In the genomic region with DNA sequence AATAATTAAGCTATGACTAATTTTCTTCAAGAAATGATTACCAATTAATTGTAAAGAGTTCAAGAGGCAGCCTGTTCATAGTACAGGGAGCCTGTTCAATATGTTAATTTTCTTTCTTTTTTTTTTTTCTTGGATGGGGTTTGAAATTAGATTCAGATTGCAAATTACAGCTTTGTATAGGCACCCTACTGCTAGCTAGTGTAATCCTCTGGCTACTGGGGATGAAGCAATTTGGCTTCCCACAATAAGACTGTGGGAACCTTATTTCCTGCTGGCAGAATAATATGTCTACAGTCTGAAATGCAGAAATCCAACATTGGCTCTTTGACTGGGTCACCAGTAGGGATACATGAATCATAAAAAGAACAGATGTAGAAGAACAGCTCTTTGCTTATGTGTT, we compare ENCODE assay signal across 21 mouse cellular contexts.
DNase-seq lines count a peak whose midpoint lies in the region; ATAC-seq and TF ChIP-seq lines count a peak whose summit lies in the region.
"Had no signal": no experiment of that assay in that cellular context is flagged by ENCODE, and none has a peak within 500 bp of the region (broad histone marks: within the 10 kb centered on the region; RNA-seq: fewer than 3 reads in every experiment).

No protein-coding gene starts in this region.

- H3K4me2 ChIP-seq in forebrain, postnatal 0 days (ENCODE audit: low read depth) = no peak overlapping the region
- no peak overlapping the region for H3K4me2 ChIP-seq in midbrain, embryonic 14.5 days (ENCODE audit: low read length)
- H3K4me2 ChIP-seq in stomach, postnatal 0 days (replicated peaks; ENCODE audit: low read depth) = no peak overlapping the region
- H3K4me2 ChIP-seq: embryonic facial prominence, embryonic 12.5 days; heart, embryonic 15.5 days; limb, embryonic 15.5 days had no signal

- H3K36me3 ChIP-seq in forebrain, postnatal 0 days (ENCODE audit: insufficient read depth) = no peaks in the 10 kb centered on the region
- no peaks in the 10 kb centered on the region for H3K36me3 ChIP-seq in midbrain, embryonic 14.5 days (ENCODE audit: control insufficient read depth, insufficient read depth, low read length)
- H3K36me3 ChIP-seq in stomach, postnatal 0 days (ENCODE audit: control insufficient read depth, insufficient read depth, low read length) = no peaks in the 10 kb centered on the region
- H3K36me3 ChIP-seq: embryonic facial prominence, embryonic 12.5 days; G1E; heart, embryonic 15.5 days; limb, embryonic 15.5 days had no signal

- no peaks in the 10 kb centered on the region for H3K4me1 ChIP-seq in forebrain, postnatal 0 days (ENCODE audit: insufficient read depth)
- no peaks in the 10 kb centered on the region for H3K4me1 ChIP-seq in midbrain, embryonic 14.5 days (ENCODE audit: control insufficient read depth, insufficient read depth, low read length)
- no peaks in the 10 kb centered on the region for H3K4me1 ChIP-seq in stomach, postnatal 0 days (replicated peaks; ENCODE audit: control insufficient read depth, insufficient read depth)
- H3K4me1 ChIP-seq: embryonic facial prominence, embryonic 12.5 days; heart, embryonic 15.5 days; limb, embryonic 15.5 days had no signal

- ATAC-seq in forebrain, postnatal 0 days = peak; percentile 55; the same call in 1 of the 2 replicates
- no peak; the same call in 1 of the 2 replicates for ATAC-seq in midbrain, embryonic 14.5 days (ENCODE audit: low FRiP score, low TSS enrichment)
- no peak for ATAC-seq in stomach, postnatal 0 days (ENCODE audit: low FRiP score, low TSS enrichment)

- H3K9ac ChIP-seq in forebrain, postnatal 0 days = no peak overlapping the region
- no peak overlapping the region for H3K9ac ChIP-seq in midbrain, embryonic 14.5 days (replicated peaks; ENCODE audit: low read length)
- no peak overlapping the region for H3K9ac ChIP-seq in stomach, postnatal 0 days (ENCODE audit: low read length)
- H3K9ac ChIP-seq: embryonic facial prominence, embryonic 12.5 days; heart, embryonic 15.5 days; limb, embryonic 15.5 days had no signal

- H3K9me3 ChIP-seq in forebrain, postnatal 0 days (ENCODE audit: low read length) = no peaks in the 10 kb centered on the region
- no peaks in the 10 kb centered on the region for H3K9me3 ChIP-seq in midbrain, embryonic 14.5 days (ENCODE audit: control insufficient read depth, low read length)
- H3K9me3 ChIP-seq in stomach, postnatal 0 days (ENCODE audit: control insufficient read depth, low read length) = no peaks in the 10 kb centered on the region
- H3K9me3 ChIP-seq: embryonic facial prominence, embryonic 12.5 days; G1E; heart, embryonic 15.5 days; limb, embryonic 15.5 days had no signal

- H3K4me3 ChIP-seq in forebrain, postnatal 0 days (ENCODE audit: low read depth, low read length) = no peak overlapping the region
- H3K4me3 ChIP-seq in midbrain, embryonic 14.5 days (replicated peaks; ENCODE audit: low read depth, low read length) = no peak overlapping the region
- no peak overlapping the region for H3K4me3 ChIP-seq in stomach, postnatal 0 days (ENCODE audit: low read depth, low read length)
- H3K4me3 ChIP-seq: embryonic facial prominence, embryonic 12.5 days; erythroblast, embryonic 14.5 days; heart, embryonic 15.5 days; limb, embryonic 15.5 days had no signal

- H3K27ac ChIP-seq in forebrain, postnatal 0 days (ENCODE audit: low read depth, low read length) = no peak overlapping the region
- H3K27ac ChIP-seq in midbrain, embryonic 14.5 days (replicated peaks; ENCODE audit: low read depth, low read length) = no peak overlapping the region
- H3K27ac ChIP-seq in stomach, postnatal 0 days (replicated peaks) = no peak overlapping the region
- H3K27ac ChIP-seq: embryonic facial prominence, embryonic 12.5 days; heart, embryonic 15.5 days; kidney, postnatal 0 days; limb, embryonic 15.5 days had no signal

- no peak for TF ChIP-seq CTCF in brain, embryonic 14.5 days (IDR thresholded peaks at IDR 0.05; ENCODE audit: borderline replicate concordance, extremely low read depth, insufficient read depth, insufficient read length)
- TF ChIP-seq CTCF in forebrain, postnatal 0 days (IDR thresholded peaks at IDR 0.05; ENCODE audit: low read depth) = no peak
- no peak for TF ChIP-seq CTCF in stomach, postnatal 0 days (IDR thresholded peaks at IDR 0.05; ENCODE audit: low read depth)

- TF ChIP-seq POLR2A in brain, embryonic 14.5 days (IDR thresholded peaks at IDR 0.05; ENCODE audit: borderline replicate concordance, extremely low read depth, insufficient read depth, insufficient read length, poor library complexity, severe bottlenecking) = no peak

- H3K27me3 ChIP-seq in forebrain, postnatal 0 days (ENCODE audit: insufficient read depth, low read length) = no peaks in the 10 kb centered on the region
- H3K27me3 ChIP-seq in midbrain, embryonic 14.5 days (ENCODE audit: control insufficient read depth, insufficient read depth, low read length) = no peaks in the 10 kb centered on the region
- no peaks in the 10 kb centered on the region for H3K27me3 ChIP-seq in stomach, postnatal 0 days (ENCODE audit: control insufficient read depth, insufficient read depth, low read length)
- H3K27me3 ChIP-seq: embryonic facial prominence, embryonic 12.5 days; heart, embryonic 15.5 days; limb, embryonic 15.5 days had no signal

- DNase-seq in cerebellum, postnatal 10 days = peak; percentile 15 to 47
- no peak for DNase-seq in cerebellum, postnatal 4 days (ENCODE audit: low spot score in 2 of 2)
- DNase-seq in brain, embryonic 14.5 days (ENCODE audit: low read depth) = peak; percentile 87
- no peak for DNase-seq in forebrain, postnatal 0 days
- peak; percentile 58 for DNase-seq in midbrain, embryonic 14.5 days
- no peak for DNase-seq in liver
- DNase-seq in layer of hippocampus, postnatal 25 days (ENCODE audit: extremely low spot score in 1 of 2, low spot score in 1 of 2) = no peak
- DNase-seq in stomach, postnatal 0 days (ENCODE audit: low spot score) = no peak
- DNase-seq: adrenal gland, postnatal 14 days; gastrocnemius, postnatal 36 days; kidney, adult 18-20 months; layer of hippocampus, postnatal 36 days; lung, postnatal 10 days; retina, postnatal 1 day; right cerebral cortex, postnatal 4 days had no signal

- no peak for TF ChIP-seq EP300 in stomach, postnatal 0 days (optimal IDR thresholded peaks at IDR 0.05)

Comparison
In these comparisons a context has a peak if more than half of its experiments do, and no peak if none do; other contexts are left out.
1. DNase-seq: peak in cerebellum, postnatal 10 days (2 of 2), brain, embryonic 14.5 days (single experiment) and midbrain, embryonic 14.5 days (single experiment); none in cerebellum, postnatal 4 days (0 of 2), forebrain, postnatal 0 days (single experiment), liver (single experiment), layer of hippocampus, postnatal 25 days (0 of 2) and stomach, postnatal 0 days (single experiment).